Mouse (Mus musculus) megakaryocyte, embryonic 14.5 days (primary cell): ENCODE data around the gene Saa2.

Experiments used
- FLI1 ChIP-seq: IDR thresholded peaks from 2 replicates; pipeline ENCODE4 v1.6.1; 2012; ENCODE audit warnings: low read length, inconsistent platforms, mixed read lengths
- GATA1 ChIP-seq: IDR thresholded peaks from 3 replicates; pipeline ENCODE4 v1.6.1; 2012; ENCODE audit warnings: mixed read lengths, low read length, inconsistent platforms, borderline replicate concordance

- TF ChIP-seq GATA1 (no peak), FLI1 (no peak)
These were observed 3.1 kb upstream of the Saa2 start for GRCm38 (mm10) chr7:46748459-46748858.
